Mouse (Mus musculus) C2C12 (cell line): ENCODE measurements around the gene Tbc1d10c.

ENCODE experiments used
- CEBPB ChIP-seq: IDR thresholded peaks from one replicate; pipeline ENCODE4 v1.6.1; 2011; ENCODE audit warnings: low read depth, mild to moderate bottlenecking, control low read depth, moderate library complexity
- CTCF ChIP-seq: IDR thresholded peaks from one replicate; pipeline ENCODE4 v1.5.1; 2011; ENCODE audit not compliant: control insufficient read depth, insufficient read depth, insufficient read length
- MAX ChIP-seq: IDR thresholded peaks from one replicate; pipeline ENCODE4 v1.6.1; 2011; ENCODE audit warnings: mild to moderate bottlenecking, control low read depth
- MYOD1 ChIP-seq: IDR thresholded peaks from one replicate; pipeline ENCODE4 v1.6.1; 2011; ENCODE audit warnings: low read depth; ENCODE audit not compliant: control insufficient read depth, insufficient read length
- MYOG ChIP-seq: IDR thresholded peaks from one replicate; pipeline ENCODE4 v1.6.1; 2011; ENCODE audit not compliant: control insufficient read depth, insufficient read length; ENCODE audit errors: extremely low read depth
- USF1 ChIP-seq: IDR thresholded peaks from one replicate; pipeline ENCODE4 v1.6.1; 2011; ENCODE audit warnings: low read depth, mild to moderate bottlenecking, control low read depth, moderate library complexity

DNA sequence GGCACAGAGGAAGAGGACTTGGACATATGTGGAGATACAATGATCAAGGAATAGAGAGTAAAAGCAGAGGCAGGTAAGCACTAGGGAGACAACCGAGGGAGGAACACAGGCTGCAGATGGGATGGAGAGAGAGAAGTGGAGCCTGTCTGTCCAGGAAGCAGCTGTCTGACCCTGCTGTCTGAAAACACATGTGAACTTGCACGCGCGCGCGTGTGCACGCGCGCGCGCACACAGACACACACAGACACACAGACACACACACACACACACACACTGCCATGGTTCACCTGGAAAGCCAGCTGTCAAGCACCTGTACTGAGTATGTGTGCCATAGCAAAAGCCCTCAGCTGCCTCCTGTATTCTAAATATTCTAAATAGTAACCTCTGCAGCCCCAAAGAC, 27.2 kb upstream of the Tbc1d10c start:
- no peak for TF ChIP-seq CTCF
- TF ChIP-seq MYOG = no peak
- TF ChIP-seq MAX = no peak
- TF ChIP-seq USF1 = no peak
- TF ChIP-seq MYOD1 = no peak
- no peak for TF ChIP-seq CEBPB
